Mouse (Mus musculus) bone marrow macrophage, adult 2 months (primary cell): ENCODE measurements around the gene 1110004F10Rik.

ENCODE experiments used
- CTCF ChIP-seq: IDR thresholded peaks from 2 replicates; pipeline ENCODE4 v1.5.1; 2012; ENCODE audit warnings: low read depth, mild to moderate bottlenecking, low read length, moderate library complexity
- POLR2A ChIP-seq: IDR thresholded peaks from 2 replicates; pipeline ENCODE4 v1.6.1; 2012; ENCODE audit warnings: mild to moderate bottlenecking, low read depth, low read length, borderline replicate concordance

DNA sequence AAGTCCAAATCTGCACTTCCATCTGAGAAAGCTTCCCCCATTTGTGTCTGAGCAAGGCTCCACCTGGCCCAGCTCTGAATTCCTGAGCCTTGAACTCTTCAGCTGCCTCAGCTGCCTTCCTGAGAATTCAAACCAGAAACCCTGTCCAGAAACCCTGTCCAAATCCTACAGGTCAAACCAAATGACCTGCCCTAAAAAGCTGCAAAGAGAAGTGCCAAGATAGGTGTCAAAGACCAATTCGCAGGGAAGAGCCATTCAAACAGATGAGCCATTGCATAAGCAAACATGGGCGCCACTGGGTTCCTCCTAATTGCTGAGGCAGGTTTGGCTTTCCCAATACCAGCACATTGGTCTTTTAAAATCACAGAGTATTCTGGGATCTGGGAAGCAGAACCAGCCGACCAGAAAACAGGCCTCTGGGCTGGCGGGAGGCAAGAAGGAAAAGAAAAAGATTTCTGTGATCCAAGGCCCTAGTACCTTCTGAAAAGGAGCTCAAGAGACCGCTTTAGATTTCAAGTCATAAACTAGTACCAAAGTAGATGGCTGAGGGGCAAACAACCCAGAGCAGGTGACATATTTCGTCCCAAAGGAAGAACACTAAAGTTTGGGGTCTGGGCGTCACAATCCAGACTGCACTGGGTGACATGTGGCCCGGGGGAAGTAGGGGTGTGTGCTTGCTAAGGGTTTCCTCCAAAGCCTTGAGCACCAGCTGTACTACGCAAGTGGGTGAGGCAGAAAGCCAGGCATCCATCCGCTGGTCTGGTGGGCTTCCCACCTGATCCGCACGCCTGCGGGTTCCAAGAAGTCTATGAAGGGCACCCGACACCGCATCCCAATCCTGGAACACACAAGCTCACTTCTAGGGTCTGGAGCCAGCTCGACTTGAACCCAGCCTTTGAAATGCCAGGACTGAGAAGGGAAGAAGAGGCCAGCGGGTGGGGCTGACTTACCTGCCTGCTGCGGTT is 2.3 kb upstream of the 1110004F10Rik start:
- TF ChIP-seq CTCF (no peak), POLR2A (no peak)
